Mouse (Mus musculus) adrenal gland, postnatal 10 days (tissue): ENCODE data around the gene Nudt10. TPM values are rescaled to one million over a fixed set of nuclear protein-coding genes. Genes with fewer than 3 reads are reported as not detected.
A peak's percentile ranks its signal among the peaks of the same experiment; 100 is the strongest.
"Not testable (repeated sequence)": the region's sequence is repeated elsewhere in the genome, so short reads cannot be mapped to it uniquely, and the experiment has no call there.

Experiments used
- DNase-seq: peaks from one replicate; pipeline ENCODE4 v3.0.0; 2021; ENCODE audit warnings: mixed read lengths
- long read RNA-seq, 2 experiments: library from polyadenylated mRNA; stranded (forward); transcript quantifications; one replicate each; pipeline ENCODE4 v2.0.0; 2021
- total RNA-seq, 2 experiments: library from RNA; stranded (reverse); gene quantifications; 2 replicates each; pipeline ENCODE4 v1.2.3; 2021

Nudt10 gene
- total RNA-seq = 1 to 10 TPM; 5.0 to 6.8 TPM
- long read RNA-seq, experiment 1, partial matches to known transcripts = 0 of 3 reads
- long read RNA-seq, experiment 1, other reads (novel, unspliced or antisense) = 0 of 3 reads
- long read RNA-seq, experiment 2, transcript Nudt10-201 (2 exons, 1,775 nt) = major isoform, 5 of 6 reads
- long read RNA-seq, experiment 2, partial matches to known transcripts = 0 of 6 reads
- long read RNA-seq, experiment 2, other reads (novel, unspliced or antisense) = 1 of 6 reads

DNA sequence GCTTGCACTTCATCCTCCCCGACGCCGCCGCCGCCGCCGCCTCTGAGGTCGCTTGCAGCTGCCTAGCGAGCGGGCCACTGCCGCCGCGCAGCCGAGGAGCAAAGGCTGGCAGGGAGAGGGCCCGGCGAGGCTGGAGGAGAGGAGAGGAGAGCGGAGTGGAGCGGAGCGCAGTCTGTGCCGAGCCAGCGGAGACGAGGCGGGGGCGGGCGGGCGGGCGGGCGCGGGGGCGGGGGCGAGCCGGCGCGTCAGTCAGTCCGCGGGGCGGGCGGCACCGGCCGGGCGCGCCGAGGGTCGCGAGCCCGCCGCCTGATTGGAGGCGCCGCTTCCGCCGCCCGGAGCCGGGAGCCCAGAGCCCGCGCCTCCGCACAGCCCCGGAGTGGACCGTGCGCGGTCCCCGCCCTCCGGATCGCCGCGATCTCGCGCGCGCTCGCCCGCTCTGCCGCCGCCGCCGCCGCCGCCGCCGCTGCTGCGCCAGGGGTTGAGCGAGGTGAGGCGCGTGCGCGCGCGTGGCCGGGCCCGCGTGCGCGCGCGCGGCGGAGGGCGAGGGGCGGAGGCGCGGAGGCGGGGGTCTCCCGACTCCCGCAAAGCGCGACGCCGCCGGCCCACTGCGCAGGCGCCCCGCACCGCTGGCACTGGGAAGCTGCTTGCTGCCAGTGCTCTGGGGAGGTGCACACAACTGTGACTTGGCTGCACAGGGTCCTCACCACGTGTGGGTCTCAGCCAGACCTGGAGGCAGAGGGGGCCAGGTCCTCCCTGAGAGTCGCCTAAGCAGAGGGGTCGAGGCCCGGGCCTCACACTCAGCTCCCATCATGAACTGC lies at the start of gene Nudt10:
Gene Nudt10, minus strand, starts transcription at position 193 of the 818 bp plus-strand sequence.
- peak; percentile 7 for DNase-seq

DNA sequence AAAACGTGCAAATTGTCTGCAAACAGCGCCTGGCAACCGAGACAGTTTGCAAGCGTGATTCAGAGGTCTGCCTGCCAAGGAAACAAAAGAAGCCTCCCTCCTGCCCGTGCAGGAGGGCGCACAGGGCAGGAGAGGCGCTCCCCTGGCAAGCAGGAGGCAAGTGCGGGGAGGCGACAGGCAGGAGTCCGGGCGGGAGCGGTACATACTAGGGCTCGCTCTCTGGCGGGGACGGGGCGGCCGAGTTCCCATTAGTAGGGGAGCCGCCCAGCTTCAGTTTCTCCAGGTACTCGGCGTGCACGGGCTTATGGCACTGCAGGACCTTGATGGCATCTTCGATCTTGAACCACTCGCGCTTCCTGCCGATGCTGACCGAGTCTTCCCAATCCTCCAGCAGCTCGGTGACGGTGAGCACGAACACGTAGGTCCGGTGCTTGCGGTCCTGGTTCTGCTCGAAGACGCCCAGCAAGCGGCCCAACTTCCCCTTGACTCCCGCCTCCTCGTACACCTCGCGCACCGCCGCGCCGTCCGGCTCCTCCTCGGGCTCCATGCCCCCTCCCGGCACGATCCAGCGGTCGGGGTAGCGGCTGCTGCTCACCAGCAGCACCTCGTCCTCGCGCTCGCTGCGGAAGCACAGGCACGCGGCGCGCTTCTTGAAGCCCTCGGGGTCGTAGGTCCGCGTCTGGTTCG lies 536 bp downstream of the Nudt10 start:
- DNase-seq = not testable (repeated sequence)

DNA sequence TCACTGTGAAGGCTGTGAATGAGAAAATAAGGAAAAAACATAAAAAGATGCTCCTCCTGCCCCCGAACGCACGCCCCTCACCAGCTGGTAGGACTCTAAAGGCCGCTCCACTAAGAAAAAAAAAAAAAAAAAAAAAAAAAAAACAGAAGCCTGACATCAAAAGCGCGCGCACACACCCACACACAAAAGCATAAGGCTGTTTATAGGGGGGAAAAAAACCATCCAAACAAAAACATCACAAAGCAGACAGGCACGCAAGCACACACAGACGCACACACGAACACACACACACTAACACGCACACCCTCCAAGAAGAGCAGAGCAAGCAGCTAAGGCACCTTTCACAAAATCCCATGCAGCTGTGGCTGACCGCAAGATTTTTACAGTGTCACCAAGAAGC lies 1.1 kb downstream of the Nudt10 start:
- no peak for DNase-seq

Other genes starting within 250 kb of the Nudt10 start
- gene Nudt11, start 125.6 kb downstream of the Nudt10 start, total RNA-seq = 10 to 100 TPM; 11.2 to 12.3 TPM
- under 1 TPM in 1 of 2 experiments, not detected in 1; 0.15 TPM for gene AU022751, start 89.6 kb downstream of the Nudt10 start, total RNA-seq
- gene Bmp15, start 147.7 kb upstream of the Nudt10 start, total RNA-seq = under 1 TPM; 0.12 to 0.15 TPM
- gene Shroom4, start 226.8 kb upstream of the Nudt10 start, total RNA-seq = 10 to 100 TPM; 15.3 to 17.5 TPM